Mouse (Mus musculus): Measurements from ENCODE around the gene Fan1.
A peak's percentile ranks its signal among the peaks of the same experiment; 100 is the strongest.

Fan1 gene

DNA sequence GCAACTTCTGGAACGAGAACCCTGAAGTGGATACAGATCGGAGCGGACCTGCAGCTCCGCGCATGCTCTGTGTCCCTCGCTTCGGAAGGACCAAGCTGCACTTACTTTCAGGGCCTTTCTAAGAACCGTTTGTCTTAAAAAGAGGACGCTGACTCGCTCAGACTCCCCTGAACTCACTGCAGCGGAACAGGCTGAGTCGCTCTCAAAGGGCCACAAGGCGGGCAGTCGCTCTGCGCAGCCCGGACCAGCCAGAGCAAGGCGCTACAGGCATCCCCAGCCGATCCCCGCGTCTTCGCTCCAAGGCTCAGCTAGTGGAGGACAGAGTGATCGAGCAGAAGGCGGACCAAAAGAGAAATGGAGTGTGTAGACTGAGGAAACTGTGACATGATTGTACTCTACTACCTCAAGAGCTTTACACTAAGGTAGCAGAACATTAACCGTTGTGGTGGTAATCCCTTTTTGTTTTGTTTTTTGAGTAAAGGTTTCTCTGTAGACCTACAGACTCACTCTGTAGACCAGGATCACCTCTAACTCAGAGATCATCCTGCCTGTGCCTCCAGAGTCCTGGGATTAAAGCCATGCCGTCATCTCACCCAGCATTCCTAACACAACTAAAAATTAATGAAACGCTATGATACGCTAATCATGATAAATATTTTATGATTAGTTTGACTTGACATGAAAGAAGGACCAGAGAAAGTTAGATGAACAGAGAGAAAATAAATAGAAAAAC lies at the start of gene Fan1:
Gene Fan1 (minus strand): TSS at position 266 of the 733 bp plus-strand sequence.
- DNase-seq (ENCODE audit: low spot score): peak; percentile 92

DNA sequence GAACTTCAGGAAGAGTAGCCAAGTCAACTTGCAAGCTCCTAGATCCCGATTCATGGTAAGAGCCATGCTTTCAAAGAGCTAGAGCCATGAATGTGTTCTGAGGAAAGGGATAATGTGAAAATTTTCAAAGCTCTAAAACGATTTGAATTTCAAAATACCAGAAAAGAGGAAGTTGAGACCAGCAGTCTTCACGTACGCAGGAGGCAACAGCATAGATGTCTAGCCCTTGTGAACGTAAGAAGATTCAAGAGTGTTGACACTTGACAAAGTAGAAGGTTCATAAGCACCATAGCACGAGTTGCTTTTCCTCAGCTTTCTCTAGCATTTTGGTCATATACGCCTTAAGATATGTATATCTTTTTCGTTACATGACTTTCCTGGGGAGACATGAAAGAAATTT lies 30.1 kb upstream of the Fan1 start:
- no peak for DNase-seq (ENCODE audit: low spot score)

DNA sequence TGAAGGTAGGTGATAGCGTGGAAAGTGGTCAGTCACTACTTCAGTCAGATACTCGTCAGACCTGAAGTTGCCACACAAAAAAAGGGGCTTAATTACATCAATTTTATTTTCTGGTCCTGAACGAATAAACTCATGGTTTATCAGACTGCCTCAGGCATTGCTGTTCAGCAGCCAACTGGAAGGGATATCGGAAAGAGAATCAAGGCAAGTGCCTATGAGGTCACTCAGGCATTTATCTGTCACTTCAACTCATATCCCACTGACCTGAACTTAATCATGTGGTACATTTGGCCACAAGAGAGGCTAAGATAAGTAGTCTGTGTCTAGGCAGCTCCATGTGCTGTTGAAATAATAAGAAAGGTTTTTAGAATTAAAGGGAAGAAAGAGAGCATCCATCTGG lies 28.6 kb upstream of the Fan1 start:
- DNase-seq (ENCODE audit: low spot score): no peak

DNA sequence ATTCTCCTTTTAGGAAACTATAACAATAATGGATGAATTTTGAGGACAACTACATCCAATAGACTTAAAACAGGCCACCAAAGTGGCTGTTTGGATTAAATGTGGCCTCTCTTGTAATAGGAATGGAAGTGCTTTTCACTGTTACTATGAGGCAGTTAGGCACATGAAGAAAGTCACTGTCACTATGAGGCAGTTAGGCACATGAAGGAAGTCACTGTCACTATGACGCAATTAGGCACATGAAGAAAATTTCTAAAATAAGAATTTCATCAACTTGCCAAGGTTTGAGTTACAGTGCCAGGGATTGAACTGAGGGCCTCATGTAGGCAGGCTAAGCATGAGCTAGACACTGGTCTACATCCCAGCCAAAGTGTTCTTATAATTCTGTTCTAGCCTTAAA lies 26.8 kb upstream of the Fan1 start:
- no peak for DNase-seq (ENCODE audit: low spot score)

DNA sequence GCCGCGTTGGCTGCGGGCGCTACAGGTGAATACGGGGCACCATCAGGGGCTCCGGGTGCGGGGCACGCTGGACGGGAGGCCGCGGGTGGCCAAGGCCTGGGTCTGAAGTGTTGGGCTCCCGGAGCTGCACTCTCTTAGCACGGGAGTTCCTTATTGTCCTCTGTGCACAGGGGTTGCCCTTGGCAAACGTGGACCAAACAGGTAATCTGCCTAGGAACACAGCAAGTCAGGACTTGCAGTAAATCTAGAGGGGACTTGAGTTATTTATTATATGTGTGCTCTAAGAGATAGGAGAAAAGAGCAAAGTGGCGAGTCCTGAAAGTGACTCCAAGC lies 18.9 kb upstream of the Fan1 start:
- no peak for DNase-seq (ENCODE audit: low spot score)

DNA sequence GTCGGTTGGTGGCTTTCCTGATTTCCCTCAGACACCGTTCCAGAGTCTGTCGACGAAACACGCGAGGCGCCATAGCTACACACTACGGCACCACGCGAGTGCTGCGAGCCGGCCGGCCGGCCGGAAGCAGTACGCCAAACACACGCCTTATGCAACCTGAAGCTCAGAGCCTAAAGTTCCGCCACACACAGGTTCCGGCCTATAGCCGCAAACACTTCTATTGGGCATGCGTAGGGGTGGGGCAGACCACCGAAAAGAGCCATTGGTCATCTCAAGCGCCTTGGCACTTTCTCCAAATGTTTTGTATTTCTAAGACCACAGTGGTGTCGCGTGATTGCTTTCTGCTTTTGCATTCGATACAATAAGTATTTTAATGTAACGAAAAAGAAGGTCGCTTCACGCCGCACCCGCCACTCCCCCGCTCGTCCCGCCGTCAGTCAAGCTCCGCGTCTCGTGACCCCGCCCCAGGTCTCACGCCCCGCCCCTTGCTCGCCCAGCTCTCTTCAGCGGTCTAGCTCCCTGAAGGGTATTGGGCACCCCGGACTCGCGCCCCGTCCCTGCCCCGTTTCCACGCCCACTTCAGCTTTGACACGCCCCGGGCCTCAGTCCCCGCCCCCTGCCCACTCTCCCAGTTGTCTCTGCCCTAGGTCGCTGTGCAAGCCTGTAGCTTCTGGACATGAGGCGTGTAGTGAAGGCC lies 18.4 kb upstream of the Fan1 start, which contains the start of the genes Mphosph10 and Mcee:
Gene Mphosph10 (minus strand): TSS at position 147 of the 697 bp plus-strand sequence.
Gene Mcee (plus strand): TSS at position 486 of the 697 bp plus-strand sequence.
- peak; percentile 90 for DNase-seq (ENCODE audit: low spot score)

DNA sequence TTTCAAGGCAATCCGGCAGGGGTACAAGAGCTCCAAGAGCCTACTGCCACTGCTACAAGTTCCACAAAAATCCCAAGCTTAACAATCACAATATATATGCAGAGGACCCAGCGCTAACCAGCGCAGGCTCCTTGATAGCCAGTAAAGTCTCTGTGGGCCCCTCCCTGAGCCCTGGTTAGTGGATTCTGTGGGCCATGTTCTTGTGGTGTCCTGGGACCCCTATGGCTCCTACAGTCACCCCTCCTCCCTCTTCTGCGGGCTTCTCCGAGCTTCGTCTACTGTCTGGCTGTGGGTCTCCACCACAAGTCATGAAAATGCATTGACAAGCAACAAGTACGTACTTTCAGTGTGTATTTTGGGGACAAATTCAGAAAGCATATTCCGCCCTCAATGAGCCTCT lies 17.6 kb upstream of the Fan1 start:
- DNase-seq (ENCODE audit: low spot score): no peak

DNA sequence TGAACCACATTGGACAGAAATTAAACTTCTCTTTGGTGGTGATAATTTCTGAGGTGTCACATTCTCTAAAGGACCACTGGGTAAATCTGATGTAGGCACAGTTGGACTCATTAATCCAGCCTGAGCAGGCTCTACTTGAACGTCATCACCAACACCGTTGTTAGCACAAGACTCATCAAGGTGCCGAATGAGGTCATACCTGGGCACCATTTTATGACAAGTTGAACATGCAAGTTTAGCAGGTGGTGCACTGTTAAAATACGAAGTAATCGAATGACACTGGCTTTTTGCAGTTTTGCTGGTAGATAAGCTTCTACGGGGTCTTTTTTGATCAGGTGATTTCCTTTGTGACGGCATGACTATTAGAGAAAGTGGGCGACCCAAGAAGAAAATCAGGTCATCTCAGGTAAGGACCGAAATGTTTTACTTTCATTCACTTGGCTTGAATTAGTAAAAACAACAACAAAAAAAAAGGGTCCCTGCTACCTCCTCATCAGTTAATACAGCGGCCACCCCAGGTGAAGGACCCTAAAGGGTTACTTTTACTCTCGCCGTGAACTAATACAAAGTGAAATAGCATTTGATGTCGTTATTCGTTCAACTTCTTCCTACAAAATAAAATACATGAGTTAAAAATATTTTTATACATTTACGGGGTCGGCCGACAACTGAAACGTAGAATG lies 607 bp downstream of the Fan1 start:
- DNase-seq (ENCODE audit: low spot score): no peak

DNA sequence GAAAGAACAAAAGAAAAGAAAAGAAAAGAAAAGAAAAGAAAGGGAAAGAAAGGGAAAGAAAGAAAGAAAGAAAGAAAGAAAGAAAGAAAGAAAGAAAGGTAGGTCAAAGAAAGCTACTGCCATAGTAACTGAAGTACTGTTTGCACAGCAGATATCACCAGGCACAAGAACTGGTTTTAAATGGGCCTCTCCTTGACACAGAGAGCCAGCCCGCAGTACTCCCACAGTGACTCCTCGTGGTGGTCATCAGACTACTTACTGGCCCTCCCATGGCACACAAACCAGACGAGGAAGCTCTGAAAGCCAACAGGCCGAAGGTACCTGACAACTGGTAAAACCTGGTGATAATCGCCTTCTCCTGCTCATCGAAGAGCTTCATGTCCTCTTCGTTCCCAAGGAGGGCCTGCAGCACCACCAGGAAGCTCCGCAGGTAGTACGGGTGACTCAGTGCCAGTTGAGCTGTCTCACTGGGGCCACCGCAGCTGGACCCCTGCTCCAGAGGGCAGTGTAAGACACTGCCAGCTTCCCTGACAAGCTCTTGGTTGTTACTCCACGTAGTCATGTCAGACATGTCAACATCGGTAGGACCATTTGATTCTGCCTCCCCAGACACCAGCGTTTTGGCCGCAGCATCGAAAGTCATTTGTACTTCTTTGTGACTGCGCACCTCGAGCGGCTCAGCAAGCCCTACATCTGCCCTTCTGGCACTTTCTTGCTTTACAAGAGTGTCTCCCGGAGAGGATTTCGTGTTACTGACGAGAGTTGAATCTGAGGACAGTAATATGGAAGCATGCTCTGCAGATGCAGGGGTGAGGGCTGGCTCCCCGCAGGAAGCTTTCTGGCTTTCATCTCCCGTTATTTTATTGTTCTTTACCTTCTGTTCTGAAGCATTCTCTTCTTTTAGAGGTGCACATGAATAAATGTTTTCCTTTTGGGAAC lies 1.7 kb downstream of the Fan1 start:
- no peak for DNase-seq (ENCODE audit: low spot score)

DNA sequence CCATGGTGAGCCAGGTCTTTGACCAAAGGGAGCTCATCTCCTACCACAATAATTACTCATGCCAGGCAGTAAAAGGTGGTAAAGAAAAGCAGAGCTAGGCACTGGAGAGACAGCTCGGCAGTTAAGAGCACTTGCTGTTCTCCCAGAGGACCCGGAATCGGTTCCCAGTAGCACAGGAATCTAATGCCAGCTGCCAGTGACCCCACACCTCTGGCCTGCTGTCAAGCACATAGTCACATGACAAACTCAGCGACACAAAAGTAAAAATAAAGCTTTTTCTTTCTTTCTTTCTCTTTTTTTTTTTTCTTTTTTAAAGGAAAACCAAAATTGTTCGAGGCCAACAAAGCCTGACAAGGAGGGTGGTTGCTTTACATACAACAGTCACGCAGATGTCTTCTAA lies 4.1 kb downstream of the Fan1 start:
- no peak for DNase-seq (ENCODE audit: low spot score)

DNA sequence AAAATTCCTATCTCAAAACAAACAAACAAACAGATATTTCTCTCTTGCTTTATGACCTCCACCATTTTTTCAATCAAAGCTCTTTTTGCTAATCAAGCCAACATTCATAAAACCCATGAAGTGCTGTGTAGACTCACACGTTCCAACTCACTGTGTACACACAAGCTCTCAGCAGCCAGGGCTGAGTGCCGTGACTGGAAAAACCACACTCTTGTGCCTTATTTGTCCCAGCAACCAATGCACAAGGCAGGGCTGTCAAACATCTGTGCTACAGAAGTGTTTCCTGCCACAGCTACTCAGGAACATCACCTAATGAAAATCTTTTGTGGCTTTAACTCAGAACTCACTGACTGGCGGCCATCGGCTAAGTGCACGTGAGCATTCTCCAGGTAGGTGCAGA lies 8.0 kb downstream of the Fan1 start:
- no peak for DNase-seq (ENCODE audit: low spot score)

DNA sequence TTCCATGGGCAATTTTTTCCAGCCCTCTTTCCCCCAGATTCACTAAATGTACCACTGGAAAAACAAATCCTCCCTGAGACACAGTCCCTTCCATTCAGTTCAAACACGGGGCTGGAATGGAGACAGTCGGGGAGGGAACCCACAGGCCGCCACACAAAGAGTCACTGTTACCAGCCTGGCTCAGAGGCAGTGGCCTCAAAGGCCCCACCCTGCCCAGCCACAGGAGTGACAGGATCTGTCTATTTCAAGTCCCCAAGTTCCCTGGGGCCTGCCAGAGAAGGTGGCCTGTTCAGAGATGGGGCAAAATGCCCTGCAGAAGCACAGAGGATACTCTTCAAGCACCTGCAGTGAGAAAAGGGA lies 13.3 kb downstream of the Fan1 start:
- no peak for DNase-seq (ENCODE audit: low spot score)

DNA sequence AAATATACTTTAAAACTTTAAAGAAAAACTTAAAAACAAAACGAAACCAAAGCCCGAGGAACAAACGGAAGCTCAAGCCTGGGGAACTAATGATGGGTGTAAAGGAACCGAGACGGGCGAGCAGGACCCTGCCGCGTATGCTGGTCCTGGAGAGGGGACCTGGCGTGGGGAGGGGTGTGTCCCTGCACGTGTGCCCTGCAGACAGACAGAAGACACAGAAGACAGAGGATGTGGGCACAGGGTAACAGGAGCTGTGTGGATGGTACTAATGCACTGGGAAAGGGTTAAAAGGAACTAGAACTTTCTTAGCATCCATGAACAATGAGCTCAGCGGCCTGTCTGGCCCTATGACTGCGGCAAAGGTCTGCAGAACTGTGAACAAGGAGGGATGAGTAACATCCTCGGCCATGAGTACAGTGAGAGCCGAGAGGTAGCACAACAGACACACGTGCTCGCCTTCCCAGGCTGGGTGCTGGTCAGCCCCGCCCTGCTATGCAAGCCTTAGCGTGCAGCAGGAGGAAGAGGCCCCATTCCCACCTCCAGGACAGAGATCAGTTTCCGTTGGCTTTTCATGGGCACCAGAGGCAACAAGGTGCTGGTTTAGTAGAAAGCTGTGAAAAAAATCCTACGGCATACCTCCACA lies 13.8 kb downstream of the Fan1 start:
- no peak for DNase-seq (ENCODE audit: low spot score)

DNA sequence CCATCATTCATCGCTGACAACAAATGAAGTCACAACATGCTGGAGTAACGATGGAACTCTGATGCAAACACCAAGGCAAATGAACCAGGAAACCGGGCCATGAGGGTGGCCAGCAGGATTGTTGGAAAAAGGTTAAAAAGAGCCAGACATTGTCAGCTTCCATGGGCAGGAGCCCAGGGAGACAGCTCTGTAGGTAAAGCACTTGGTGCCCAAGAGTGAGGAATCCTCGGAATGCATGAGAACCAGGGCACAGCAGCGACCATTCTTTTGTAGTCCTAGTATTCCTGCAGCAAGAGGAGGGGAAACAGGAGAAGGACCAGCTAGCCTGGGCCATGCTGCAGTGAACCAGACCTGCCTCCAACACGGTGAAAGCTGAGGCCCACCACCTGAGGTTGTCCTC lies 15.2 kb downstream of the Fan1 start:
- DNase-seq (ENCODE audit: low spot score): no peak

DNA sequence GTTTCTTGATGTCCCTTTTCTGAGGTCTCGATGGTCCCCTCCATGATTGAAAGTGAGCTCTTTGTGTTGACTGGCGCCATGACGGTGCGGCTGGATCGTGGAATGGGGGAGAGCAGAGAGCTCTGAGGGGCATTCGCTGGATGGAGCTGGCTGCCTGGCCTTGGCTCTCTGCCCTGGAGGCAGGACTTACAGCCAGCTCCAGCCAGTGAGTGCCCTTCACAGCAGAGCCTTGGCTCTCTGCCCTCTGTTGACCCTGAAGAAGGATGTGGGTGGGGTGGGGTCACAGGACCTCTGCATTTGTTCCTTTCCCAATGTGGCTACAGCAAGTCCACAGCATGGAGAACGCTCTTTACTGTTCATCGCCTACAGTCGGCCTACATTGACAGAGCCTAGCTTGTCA lies 16.5 kb downstream of the Fan1 start:
- no peak for DNase-seq (ENCODE audit: low spot score)

DNA sequence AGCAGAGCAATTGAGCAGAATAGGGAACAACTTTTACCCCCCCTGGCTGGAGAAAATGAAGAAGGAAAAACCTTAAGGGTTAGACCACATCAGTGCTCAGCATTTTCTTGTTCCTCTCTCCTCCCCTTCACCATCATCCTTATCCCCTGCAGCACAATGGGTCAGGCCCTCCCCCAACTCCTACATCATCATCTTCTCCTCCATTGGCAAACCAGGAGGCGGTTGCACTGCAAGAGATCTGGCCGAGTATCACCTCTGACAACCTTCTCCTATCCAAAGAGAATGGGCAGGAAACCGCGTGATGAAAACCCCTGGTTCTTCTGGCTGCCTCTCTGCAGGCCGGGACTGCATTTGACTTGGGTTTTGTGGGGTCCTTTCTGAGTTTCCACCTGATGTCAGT lies 17.2 kb downstream of the Fan1 start:
- no peak for DNase-seq (ENCODE audit: low spot score)

DNA sequence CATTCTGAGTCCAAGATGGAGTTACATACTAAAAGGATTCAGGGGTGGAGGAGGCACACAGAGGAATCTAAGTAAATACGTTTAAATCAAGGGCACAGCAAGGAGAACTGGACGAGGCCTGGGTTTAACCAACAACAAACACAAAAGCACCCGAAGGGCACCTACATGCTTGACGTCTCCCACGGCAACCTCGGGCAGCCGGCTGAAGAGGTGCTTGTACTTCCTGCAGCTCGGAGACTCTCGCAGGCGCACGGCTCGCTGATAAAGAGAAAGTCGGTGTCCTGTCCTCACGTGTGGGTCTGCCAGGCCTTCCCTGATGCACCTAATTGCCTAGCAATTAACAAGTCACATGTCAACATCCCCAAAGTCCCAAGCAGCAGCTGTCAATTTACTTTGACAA lies 19.7 kb downstream of the Fan1 start:
- DNase-seq (ENCODE audit: low spot score): no peak

DNA sequence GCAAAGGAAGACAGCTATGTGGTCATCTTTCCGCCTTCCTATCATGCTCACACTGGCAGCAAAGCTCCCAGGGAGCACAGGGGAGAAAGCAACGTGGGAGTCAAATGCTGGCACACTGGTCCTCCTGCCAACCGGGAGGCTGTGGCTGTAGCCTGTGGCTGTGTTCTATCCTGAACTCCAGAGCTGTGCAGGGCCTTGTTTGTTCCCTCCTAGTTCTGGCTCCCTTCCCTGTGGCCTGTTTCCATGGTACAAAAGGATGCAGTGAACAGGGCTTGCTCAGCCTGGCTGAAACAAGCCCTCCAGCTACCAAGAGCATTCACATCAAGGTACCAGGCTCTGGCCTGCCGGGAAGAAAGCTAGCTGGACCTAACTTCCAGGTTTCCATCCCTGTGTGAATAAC lies 22.8 kb downstream of the Fan1 start:
- no peak for DNase-seq (ENCODE audit: low spot score)

DNA sequence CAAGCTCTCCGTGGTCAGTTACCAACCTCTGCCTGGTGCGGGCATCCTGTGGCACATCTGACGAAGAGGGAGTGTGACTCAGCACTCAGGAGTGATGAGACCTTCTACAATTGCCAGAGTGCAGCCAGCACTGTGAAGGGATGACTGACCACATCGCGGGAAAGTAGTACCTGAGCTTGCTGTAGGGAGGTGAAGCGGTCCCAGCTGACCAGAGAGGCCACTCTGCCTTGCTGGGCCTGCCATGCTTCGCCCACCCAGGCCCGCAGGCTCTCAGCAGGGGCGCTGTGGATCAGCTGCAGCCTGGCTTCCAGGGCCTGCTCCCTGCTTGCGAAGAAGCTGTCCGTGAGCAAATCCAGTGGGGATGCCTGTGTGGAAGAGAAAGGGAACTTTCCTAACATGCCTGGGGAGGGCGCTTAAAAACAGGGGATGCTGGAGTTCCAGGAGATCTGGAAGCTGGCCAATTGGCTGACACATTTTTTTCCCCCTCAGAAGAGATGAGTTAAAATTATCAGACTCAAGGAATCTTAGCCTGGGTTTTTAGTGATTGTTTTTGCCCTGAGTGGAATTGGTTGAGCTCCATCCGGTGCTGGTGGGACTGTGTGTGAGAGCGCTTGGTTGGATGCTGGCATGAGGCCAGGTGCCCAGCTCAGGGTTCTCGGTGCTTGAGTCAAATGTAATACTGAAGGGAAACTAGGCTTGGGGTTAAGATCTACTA lies 24.6 kb downstream of the Fan1 start:
- DNase-seq (ENCODE audit: low spot score): no peak

DNA sequence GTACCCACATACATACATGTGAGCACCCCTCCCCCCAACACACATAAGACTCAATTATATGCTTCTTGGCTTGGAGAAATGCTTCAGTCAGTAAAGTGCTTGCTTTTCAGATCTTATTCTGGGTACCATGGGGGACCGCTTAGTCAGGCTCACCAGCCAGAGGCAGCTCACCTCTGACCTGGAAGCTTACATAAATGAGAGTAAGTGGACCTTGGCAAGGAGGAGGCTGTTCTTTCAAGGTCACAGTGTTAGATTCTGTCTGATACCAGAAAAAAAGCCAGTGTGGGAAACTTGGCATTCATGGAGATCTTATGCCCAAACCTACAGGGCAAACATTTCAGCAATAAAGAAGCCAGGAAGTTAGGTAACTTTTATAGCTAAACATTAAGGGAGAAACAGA lies 26.1 kb downstream of the Fan1 start:
- DNase-seq (ENCODE audit: low spot score): no peak

DNA sequence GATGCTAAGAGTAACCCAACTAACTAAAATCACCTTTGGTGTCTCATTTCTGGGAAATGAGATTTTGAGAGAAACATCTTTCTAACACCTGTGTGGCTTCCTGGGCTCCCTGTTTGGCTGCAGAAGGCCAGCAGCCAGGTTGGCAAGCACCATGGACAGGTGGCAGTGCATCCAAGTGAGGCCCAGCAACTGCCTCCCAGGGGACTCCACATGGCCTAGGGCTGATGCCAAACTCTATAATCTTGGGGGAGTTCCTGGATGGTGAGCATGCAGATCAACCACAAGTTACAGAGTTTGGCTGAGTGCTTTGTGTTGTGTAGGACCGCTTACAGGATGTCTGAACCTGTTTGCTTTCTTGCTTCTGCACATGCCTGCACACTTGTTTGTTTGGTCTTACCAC lies 41.2 kb downstream of the Fan1 start:
- no peak for DNase-seq (ENCODE audit: low spot score)

All from ovary, postnatal 10 days (tissue).